Mouse (Mus musculus) midbrain, embryonic 16.5 days (tissue): ENCODE results near the gene Ap4e1. TPM values are rescaled to one million over a fixed set of nuclear protein-coding genes. Genes with fewer than 3 reads are reported as not detected.

Experiments
- ATAC-seq: fragments of 200-750 bp; cut with Nextera tagmentation; 2 replicates; pipeline ENCODE4 v1.8.0; 2017; ENCODE audit warnings: moderate TSS enrichment
- H3K27ac ChIP-seq: fragments of 300-500 bp; sonication (generic); 2 replicates; pipeline ENCODE4 v1.5.1; 2014; ENCODE audit warnings: mild to moderate bottlenecking, low read length, mixed read lengths
- H3K27me3 ChIP-seq: fragments of 300-500 bp; sonication (generic); 2 replicates; pipeline ENCODE4 v1.6.1; 2014; ENCODE audit warnings: low read depth, low read length, mixed read lengths; ENCODE audit not compliant: control insufficient read depth, insufficient read depth
- H3K36me3 ChIP-seq: fragments of 300-500 bp; sonication (generic); 2 replicates; pipeline ENCODE4 v1.6.1; 2014; ENCODE audit warnings: mild to moderate bottlenecking, low read length, moderate library complexity, mixed read lengths; ENCODE audit not compliant: control insufficient read depth, insufficient read depth
- H3K4me1 ChIP-seq: fragments of 300-500 bp; sonication (generic); 2 replicates; pipeline ENCODE4 v1.6.1; 2014; ENCODE audit warnings: mild to moderate bottlenecking, low read length, mixed read lengths; ENCODE audit not compliant: control insufficient read depth, insufficient read depth
- H3K4me2 ChIP-seq: fragments of 300-500 bp; sonication (generic); 2 replicates; pipeline ENCODE4 v1.6.1; 2014; ENCODE audit warnings: mild to moderate bottlenecking, low read length, mixed read lengths
- H3K4me3 ChIP-seq: fragments of 300-500 bp; sonication (generic); 2 replicates; pipeline ENCODE4 v1.5.1; 2014; ENCODE audit warnings: low read depth, mild to moderate bottlenecking, low read length, moderate library complexity, mixed read lengths
- H3K9ac ChIP-seq: fragments of 300-500 bp; sonication (generic); 2 replicates; pipeline ENCODE4 v1.6.1; 2014; ENCODE audit warnings: low read depth, low read length, mixed read lengths
- H3K9me3 ChIP-seq: fragments of 300-500 bp; sonication (generic); replicated peaks from 2 replicates; pipeline ENCODE4 v1.6.1; 2014; ENCODE audit warnings: mild to moderate bottlenecking, low read length, mixed read lengths; ENCODE audit not compliant: control insufficient read depth, poor library complexity, severe bottlenecking
- WGBS: fragments of 180-500 bp; shearing (Covaris S2); extraction: QIAGEN DNeasy Blood & Tissue Kit; methylation state at CpG from one replicate; pipeline ENCODE4 v1.1.7; 2014; 5-methylcytosine and 5-hydroxymethylcytosine counted together
- polyA plus RNA-seq: library from polyadenylated mRNA; unstranded; fragments of >200 nt; fragmentation: Nextera tagmentation; extraction: Ambion mirVana; gene quantifications from 2 replicates; pipeline ENCODE4 v1.2.1, GENCODE M21; 2015

Ap4e1 gene
- 10.8 and 12.3 TPM in 2 replicates for polyA plus RNA-seq

- Histone ChIP-seq H3K27me3 (no peaks in the 10 kb centered on the region), H3K36me3 (peaks cover 8% of the 10 kb centered on the region; the same call in 1 of the 2 replicates), H3K9ac (peak within 1 kb of the TSS; percentile 95), H3K9me3 (no peaks in the 10 kb centered on the region), H3K4me3 (peak within 1 kb of the TSS; percentile 93), H3K4me1 (peaks cover 9% of the 10 kb centered on the region), H3K27ac (peak within 1 kb of the TSS; percentile 80), H3K4me2 (peak within 1 kb of the TSS; percentile 76)
- peak; percentile 92 for ATAC-seq
- 1% methylated on average over 40 of the region's 40 CpGs for WGBS
These were observed at the start of gene Ap4e1 for GRCm38 (mm10) chr2:127008469-127008998. TSS of gene Ap4e1 (plus strand) at chr2:127008717.

- Histone ChIP-seq H3K4me1 (no peaks in the 10 kb centered on the region), H3K4me3 (no peak overlapping the region), H3K27ac (no peak overlapping the region), H3K4me2 (no peak overlapping the region), H3K9me3 (no peaks in the 10 kb centered on the region), H3K27me3 (no peaks in the 10 kb centered on the region), H3K9ac (no peak overlapping the region), H3K36me3 (no peaks in the 10 kb centered on the region)
- no peak for ATAC-seq
- 81% methylated on average over 2 of the region's 2 CpGs for WGBS
These were observed 46.8 kb upstream of the Ap4e1 start for GRCm38 (mm10) chr2:126961696-126962095.

GRCm38 (mm10) chr2:126977428-126977827 lies 31.1 kb upstream of the Ap4e1 start:
- ATAC-seq, result no peak
- Histone ChIP-seq H3K4me3 (no peak overlapping the region), H3K4me1 (no peaks in the 10 kb centered on the region), H3K4me2 (no peak overlapping the region), H3K27me3 (no peaks in the 10 kb centered on the region), H3K36me3 (no peaks in the 10 kb centered on the region), H3K9me3 (no peaks in the 10 kb centered on the region), H3K9ac (no peak overlapping the region), H3K27ac (no peak overlapping the region)
- 71% methylated on average over 6 of the region's 6 CpGs for WGBS

GRCm38 (mm10) chr2:126983221-126983620 lies 25.3 kb upstream of the Ap4e1 start:
- Histone ChIP-seq H3K27ac (no peak overlapping the region), H3K4me2 (no peak overlapping the region), H3K27me3 (no peaks in the 10 kb centered on the region), H3K36me3 (no peaks in the 10 kb centered on the region), H3K4me1 (no peaks in the 10 kb centered on the region), H3K9me3 (no peaks in the 10 kb centered on the region), H3K4me3 (no peak overlapping the region), H3K9ac (no peak overlapping the region)
- no peak for ATAC-seq
- 86% methylated on average over 4 of the region's 4 CpGs for WGBS

GRCm38 (mm10) chr2:126989919-126990318 lies 18.6 kb upstream of the Ap4e1 start:
- ATAC-seq, result no peak
- H3K9me3 ChIP-seq, result no peaks in the 10 kb centered on the region
- H3K27me3 ChIP-seq, result no peaks in the 10 kb centered on the region
- WGBS, result 88% methylated on average over 6 of the region's 6 CpGs
- H3K4me1 ChIP-seq, result no peaks in the 10 kb centered on the region
- H3K27ac ChIP-seq, result no peak overlapping the region
- no peak overlapping the region for H3K4me3 ChIP-seq
- H3K36me3 ChIP-seq, result no peaks in the 10 kb centered on the region
- H3K4me2 ChIP-seq, result no peak overlapping the region
- H3K9ac ChIP-seq, result no peak overlapping the region

- H3K9me3 ChIP-seq, result no peaks in the 10 kb centered on the region
- no peak overlapping the region for H3K4me2 ChIP-seq
- no peak overlapping the region for H3K27ac ChIP-seq
- no peaks in the 10 kb centered on the region for H3K4me1 ChIP-seq
- WGBS, result 78% methylated on average over 12 of the region's 12 CpGs
- no peak overlapping the region for H3K9ac ChIP-seq
- no peak for ATAC-seq
- H3K27me3 ChIP-seq, result no peaks in the 10 kb centered on the region
- H3K36me3 ChIP-seq, result no peaks in the 10 kb centered on the region
- H3K4me3 ChIP-seq, result no peak overlapping the region
These were observed 15.8 kb upstream of the Ap4e1 start for GRCm38 (mm10) chr2:126992742-126993141.

GRCm38 (mm10) chr2:126994384-126995166 lies 13.9 kb upstream of the Ap4e1 start:
- no peaks in the 10 kb centered on the region for H3K4me1 ChIP-seq
- no peaks in the 10 kb centered on the region for H3K27me3 ChIP-seq
- no peak overlapping the region for H3K9ac ChIP-seq
- ATAC-seq, result no peak
- 94% methylated on average over 6 of the region's 6 CpGs for WGBS
- no peaks in the 10 kb centered on the region for H3K36me3 ChIP-seq
- H3K9me3 ChIP-seq, result no peaks in the 10 kb centered on the region
- H3K4me2 ChIP-seq, result no peak overlapping the region
- H3K4me3 ChIP-seq, result no peak overlapping the region
- H3K27ac ChIP-seq, result no peak overlapping the region

- H3K4me3 ChIP-seq, result no peak overlapping the region
- no peaks in the 10 kb centered on the region for H3K4me1 ChIP-seq
- no peak overlapping the region for H3K9ac ChIP-seq
- H3K9me3 ChIP-seq, result no peaks in the 10 kb centered on the region
- no peak overlapping the region for H3K4me2 ChIP-seq
- no peak overlapping the region for H3K27ac ChIP-seq
- 28% methylated on average over 5 of the region's 5 CpGs for whole genome bisulfite sequencing
- H3K36me3 ChIP-seq, result no peaks in the 10 kb centered on the region
- ATAC-seq, result peak; percentile 51; the same call in 1 of the 2 replicates
- no peaks in the 10 kb centered on the region for H3K27me3 ChIP-seq
These were observed 11.8 kb upstream of the Ap4e1 start for GRCm38 (mm10) chr2:126996737-126997136.

- H3K27ac ChIP-seq, result no peak overlapping the region
- no peak for ATAC-seq
- no peaks in the 10 kb centered on the region for H3K4me1 ChIP-seq
- H3K36me3 ChIP-seq, result no peaks in the 10 kb centered on the region
- no peak overlapping the region for H3K9ac ChIP-seq
- H3K27me3 ChIP-seq, result no peaks in the 10 kb centered on the region
- no peak overlapping the region for H3K4me2 ChIP-seq
- H3K4me3 ChIP-seq, result no peak overlapping the region
- H3K9me3 ChIP-seq, result no peaks in the 10 kb centered on the region
- 45% methylated on average over 7 of the region's 7 CpGs for WGBS
These were observed 10.3 kb upstream of the Ap4e1 start for GRCm38 (mm10) chr2:126998219-126998618.
